Mouse (Mus musculus) ES-Bruce4 (cell line): ENCODE measurements at regions not wholly inside any gene's neighbourhood (a gene's known extent, or its start where the extent isn't known, plus 50 kb on each side); places are given as distances from the start of the nearest gene placed in this dataset.

Experiments used
- CTCF ChIP-seq: IDR thresholded peaks from one replicate; pipeline ENCODE4 v1.8.1; 2011; ENCODE audit warnings: low read depth, low read length
- EP300 ChIP-seq: IDR thresholded peaks from 2 replicates; pipeline ENCODE4 v1.6.1; 2011; ENCODE audit warnings: low read depth, low read length; ENCODE audit not compliant: insufficient read depth
- POLR2A ChIP-seq: IDR thresholded peaks from one replicate; pipeline ENCODE4 v1.8.1; 2011; ENCODE audit warnings: low read length; ENCODE audit not compliant: insufficient read depth

GRCm38 (mm10) chr13:73389051-73389450, 60.7 kb upstream of the Ndufs6 start:
- TF ChIP-seq CTCF (no peak), EP300 (no peak), POLR2A (no peak)
